Mouse (Mus musculus): Measurements from ENCODE around the gene Nmnat2. TPM values are rescaled to one million over a fixed set of nuclear protein-coding genes. Genes with fewer than 3 reads are reported as not detected.

The Nmnat2 gene
- polyA plus RNA-seq, 1 experiment from 2014 or later: not detected

GRCm38 (mm10) chr1:152966222-152966621 lies 11.4 kb downstream of the Nmnat2 start:
- WGBS (ENCODE audit: missing documents): 86% methylated on average over 5 of the region's 6 CpGs
- no peaks in the 10 kb centered on the region for H3K79me2 ChIP-seq (ENCODE audit: inconsistent target)

GRCm38 (mm10) chr1:152966686-152967085 lies 11.9 kb downstream of the Nmnat2 start:
- Histone ChIP-seq H3K27ac (no peak overlapping the region), H3K79me2 (ENCODE audit: inconsistent target) (no peaks in the 10 kb centered on the region), H3K36me3 (ENCODE audit: inconsistent target) (no peaks in the 10 kb centered on the region), H3K4me3 (ENCODE audit: inconsistent target) (no peak overlapping the region)
- whole genome bisulfite sequencing (ENCODE audit: missing documents): 95% methylated on average over 2 of the region's 2 CpGs

More at GRCm38 (mm10) chr1:152966222-152966621, 11.4 kb downstream of the Nmnat2 start:
- no peak overlapping the region for H3K4me3 ChIP-seq (ENCODE audit: inconsistent target)
- H3K27ac ChIP-seq: no peak overlapping the region
- H3K36me3 ChIP-seq (ENCODE audit: inconsistent target): no peaks in the 10 kb centered on the region

- Histone ChIP-seq H3K4me3 (ENCODE audit: inconsistent target) (no peak overlapping the region), H3K79me2 (ENCODE audit: inconsistent target) (no peaks in the 10 kb centered on the region), H3K36me3 (ENCODE audit: inconsistent target) (no peaks in the 10 kb centered on the region), H3K27ac (no peak overlapping the region)
- 72% methylated on average over 4 of the region's 4 CpGs for WGBS (ENCODE audit: missing documents)
Measured at GRCm38 (mm10) chr1:152969081-152969480, 14.3 kb downstream of the Nmnat2 start.

GRCm38 (mm10) chr1:152972957-152973356 lies 18.2 kb downstream of the Nmnat2 start:
- no peaks in the 10 kb centered on the region for H3K79me2 ChIP-seq (ENCODE audit: inconsistent target)
- no peak overlapping the region for H3K27ac ChIP-seq
- no peak overlapping the region for H3K4me3 ChIP-seq (ENCODE audit: inconsistent target)
- 34% methylated on average over 4 of the region's 4 CpGs for WGBS (ENCODE audit: missing documents)
- H3K36me3 ChIP-seq (ENCODE audit: inconsistent target): no peaks in the 10 kb centered on the region

GRCm38 (mm10) chr1:152973421-152973820 lies 18.6 kb downstream of the Nmnat2 start:
- no peaks in the 10 kb centered on the region for H3K79me2 ChIP-seq (ENCODE audit: inconsistent target)
- WGBS (ENCODE audit: missing documents): 71% methylated on average over 5 of the region's 5 CpGs
- no peak overlapping the region for H3K4me3 ChIP-seq (ENCODE audit: inconsistent target)
- no peak overlapping the region for H3K27ac ChIP-seq
- H3K36me3 ChIP-seq (ENCODE audit: inconsistent target): no peaks in the 10 kb centered on the region

GRCm38 (mm10) chr1:152973861-152974260 lies 19.1 kb downstream of the Nmnat2 start:
- H3K4me3 ChIP-seq (ENCODE audit: inconsistent target): no peak overlapping the region
- H3K79me2 ChIP-seq (ENCODE audit: inconsistent target): no peaks in the 10 kb centered on the region
- 28% methylated on average over 4 of the region's 4 CpGs for WGBS (ENCODE audit: missing documents)
- H3K27ac ChIP-seq: no peak overlapping the region
- no peaks in the 10 kb centered on the region for H3K36me3 ChIP-seq (ENCODE audit: inconsistent target)

- no peaks in the 10 kb centered on the region for H3K36me3 ChIP-seq (ENCODE audit: inconsistent target)
- WGBS (ENCODE audit: missing documents): 91% methylated on average over 3 of the region's 3 CpGs
Measured at GRCm38 (mm10) chr1:152975144-152975543, 20.4 kb downstream of the Nmnat2 start.

GRCm38 (mm10) chr1:152978700-152979099 lies 23.9 kb downstream of the Nmnat2 start:
- Histone ChIP-seq H3K36me3 (ENCODE audit: inconsistent target) (no peaks in the 10 kb centered on the region), H3K79me2 (ENCODE audit: inconsistent target) (no peaks in the 10 kb centered on the region), H3K27ac (no peak overlapping the region), H3K4me3 (ENCODE audit: inconsistent target) (no peak overlapping the region)
- WGBS (ENCODE audit: missing documents): 87% methylated on average over 8 of the region's 8 CpGs

More at GRCm38 (mm10) chr1:152975144-152975543, 20.4 kb downstream of the Nmnat2 start:
- Histone ChIP-seq H3K4me3 (ENCODE audit: inconsistent target) (no peak overlapping the region), H3K27ac (no peak overlapping the region), H3K79me2 (ENCODE audit: inconsistent target) (no peaks in the 10 kb centered on the region)

GRCm38 (mm10) chr1:152983416-152983815 lies 28.6 kb downstream of the Nmnat2 start:
- no peak overlapping the region for H3K27ac ChIP-seq
- H3K4me3 ChIP-seq (ENCODE audit: inconsistent target): no peak overlapping the region
- H3K79me2 ChIP-seq (ENCODE audit: inconsistent target): no peaks in the 10 kb centered on the region
- WGBS (ENCODE audit: missing documents): 94% methylated on average over 14 of the region's 14 CpGs
- H3K36me3 ChIP-seq (ENCODE audit: inconsistent target): no peaks in the 10 kb centered on the region

GRCm38 (mm10) chr1:152986981-152987380 lies 32.2 kb downstream of the Nmnat2 start:
- H3K79me2 ChIP-seq (ENCODE audit: inconsistent target): no peaks in the 10 kb centered on the region
- WGBS (ENCODE audit: missing documents): 79% methylated on average over 3 of the region's 3 CpGs
- no peak overlapping the region for H3K4me3 ChIP-seq (ENCODE audit: inconsistent target)
- H3K27ac ChIP-seq: no peak overlapping the region
- H3K36me3 ChIP-seq (ENCODE audit: inconsistent target): no peaks in the 10 kb centered on the region

GRCm38 (mm10) chr1:152990067-152990466 lies 35.3 kb downstream of the Nmnat2 start:
- Histone ChIP-seq H3K36me3 (ENCODE audit: inconsistent target) (no peaks in the 10 kb centered on the region), H3K79me2 (ENCODE audit: inconsistent target) (no peaks in the 10 kb centered on the region), H3K4me3 (ENCODE audit: inconsistent target) (no peak overlapping the region), H3K27ac (no peak overlapping the region)
- 93% methylated on average over 5 of the region's 5 CpGs for WGBS (ENCODE audit: missing documents)

GRCm38 (mm10) chr1:152992271-152993134 lies 37.7 kb downstream of the Nmnat2 start:
- Histone ChIP-seq H3K27ac (no peak overlapping the region), H3K4me3 (ENCODE audit: inconsistent target) (no peak overlapping the region), H3K36me3 (ENCODE audit: inconsistent target) (no peaks in the 10 kb centered on the region), H3K79me2 (ENCODE audit: inconsistent target) (no peaks in the 10 kb centered on the region)
- WGBS (ENCODE audit: missing documents): 77% methylated on average over 6 of the region's 6 CpGs

GRCm38 (mm10) chr1:152993803-152994202 lies 39.0 kb downstream of the Nmnat2 start:
- Histone ChIP-seq H3K79me2 (ENCODE audit: inconsistent target) (no peaks in the 10 kb centered on the region), H3K4me3 (ENCODE audit: inconsistent target) (no peak overlapping the region), H3K27ac (no peak overlapping the region), H3K36me3 (ENCODE audit: inconsistent target) (no peaks in the 10 kb centered on the region)
- WGBS (ENCODE audit: missing documents): 90% methylated on average over 6 of the region's 6 CpGs

GRCm38 (mm10) chr1:152999983-153000382 lies 45.2 kb downstream of the Nmnat2 start:
- no peaks in the 10 kb centered on the region for H3K79me2 ChIP-seq (ENCODE audit: inconsistent target)
- no peak overlapping the region for H3K4me3 ChIP-seq (ENCODE audit: inconsistent target)
- H3K36me3 ChIP-seq (ENCODE audit: inconsistent target): no peaks in the 10 kb centered on the region
- 45% methylated on average over 8 of the region's 8 CpGs for WGBS (ENCODE audit: missing documents)
- H3K27ac ChIP-seq: no peak overlapping the region

- no peaks in the 10 kb centered on the region for H3K79me2 ChIP-seq (ENCODE audit: inconsistent target)
- no peaks in the 10 kb centered on the region for H3K36me3 ChIP-seq (ENCODE audit: inconsistent target)
- H3K4me3 ChIP-seq (ENCODE audit: inconsistent target): no peak overlapping the region
- WGBS (ENCODE audit: missing documents): 51% methylated on average over 5 of the region's 6 CpGs
- H3K27ac ChIP-seq: no peak overlapping the region
Measured at GRCm38 (mm10) chr1:153000486-153001228, 45.9 kb downstream of the Nmnat2 start.
